Mouse (Mus musculus) gastrocnemius, adult 8-10 months (tissue): ENCODE data around the gene Zfhx3. TPM values are rescaled to one million over a fixed set of nuclear protein-coding genes. Genes with fewer than 3 reads are reported as not detected.

ENCODE experiments used
- DNase-seq, 2 experiments: peaks; one replicate each; pipeline ENCODE4 v3.0.0; 2022; ENCODE audit warnings: low spot score in 2 of 2
- total RNA-seq, 4 experiments: library from RNA; stranded (reverse); gene quantifications; 2 replicates each; pipeline ENCODE4 v1.2.4; 2022

The Zfhx3 gene
- total RNA-seq, 4 experiments from 2014 or later = 20.0 to 21.5 (median 21.0) TPM

DNA sequence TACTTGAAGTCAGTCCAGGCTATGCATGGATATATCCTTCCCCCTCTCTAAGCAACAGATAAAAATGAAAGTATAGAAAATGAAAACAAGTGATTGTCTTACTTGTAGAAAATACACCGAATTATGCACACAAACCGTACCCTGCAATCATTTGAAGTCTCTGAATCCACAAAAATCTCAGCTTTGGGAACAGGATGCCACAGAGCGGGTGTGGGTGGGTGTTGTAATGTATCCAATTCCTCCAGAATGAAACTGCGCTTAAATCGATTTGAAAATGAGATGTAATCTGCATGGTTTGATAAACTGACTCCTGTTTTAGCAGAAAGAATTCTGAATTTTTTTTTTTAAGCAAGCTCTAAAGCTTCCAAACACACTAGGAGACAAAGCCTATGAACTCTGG lies 297.1 kb downstream of the Zfhx3 start:
- no peak for DNase-seq

DNA sequence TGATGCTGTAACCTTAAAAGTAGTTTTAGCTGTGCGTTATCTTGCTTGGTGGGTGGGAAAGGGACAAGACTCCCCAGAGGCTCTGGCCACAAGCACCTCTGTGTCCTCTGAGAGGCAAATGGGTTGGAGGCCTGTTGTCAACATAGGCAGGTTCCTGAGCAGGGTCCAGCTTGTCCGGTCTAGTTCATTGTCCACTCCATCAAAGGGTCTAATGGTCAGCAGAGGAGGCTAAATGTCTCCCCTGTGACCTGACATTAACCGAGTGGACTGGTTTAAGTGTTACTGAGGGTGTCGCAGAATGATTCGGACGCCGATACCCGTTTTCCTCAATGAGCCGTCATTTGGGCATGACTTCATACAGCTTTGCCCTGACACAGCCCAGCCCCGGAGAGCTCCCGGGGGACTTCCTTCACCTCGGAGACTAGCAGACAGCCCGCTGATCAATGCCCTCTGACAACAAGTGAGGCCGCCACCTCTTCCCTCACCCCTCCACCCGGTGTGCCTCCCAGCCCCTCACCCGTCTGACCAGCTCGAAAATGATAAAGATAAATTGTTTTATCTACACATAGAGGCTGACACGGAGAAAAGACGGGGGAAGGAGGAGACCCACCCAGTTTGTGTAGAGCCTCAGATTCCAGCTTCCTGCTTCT lies 298.7 kb downstream of the Zfhx3 start:
- DNase-seq = no peak

DNA sequence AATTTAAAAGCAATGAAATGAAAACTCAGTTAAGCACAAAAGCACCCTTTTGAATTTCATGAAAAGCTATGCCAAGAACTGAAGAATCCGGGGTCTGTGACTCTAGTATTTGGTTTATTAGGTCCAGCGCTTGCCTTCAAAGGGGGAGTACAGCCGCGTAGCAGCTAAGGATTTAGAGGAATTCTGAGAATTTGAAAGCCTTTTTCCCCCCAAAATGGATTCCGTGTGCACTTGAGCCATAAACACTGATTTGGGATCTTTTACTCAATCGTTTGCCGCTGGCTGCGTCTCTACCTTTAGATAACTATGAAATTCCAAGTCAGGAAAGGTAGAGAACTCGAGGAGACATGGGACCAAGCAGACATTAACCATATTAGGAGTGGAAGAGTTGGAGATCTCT lies 300.8 kb downstream of the Zfhx3 start:
- no peak for DNase-seq

DNA sequence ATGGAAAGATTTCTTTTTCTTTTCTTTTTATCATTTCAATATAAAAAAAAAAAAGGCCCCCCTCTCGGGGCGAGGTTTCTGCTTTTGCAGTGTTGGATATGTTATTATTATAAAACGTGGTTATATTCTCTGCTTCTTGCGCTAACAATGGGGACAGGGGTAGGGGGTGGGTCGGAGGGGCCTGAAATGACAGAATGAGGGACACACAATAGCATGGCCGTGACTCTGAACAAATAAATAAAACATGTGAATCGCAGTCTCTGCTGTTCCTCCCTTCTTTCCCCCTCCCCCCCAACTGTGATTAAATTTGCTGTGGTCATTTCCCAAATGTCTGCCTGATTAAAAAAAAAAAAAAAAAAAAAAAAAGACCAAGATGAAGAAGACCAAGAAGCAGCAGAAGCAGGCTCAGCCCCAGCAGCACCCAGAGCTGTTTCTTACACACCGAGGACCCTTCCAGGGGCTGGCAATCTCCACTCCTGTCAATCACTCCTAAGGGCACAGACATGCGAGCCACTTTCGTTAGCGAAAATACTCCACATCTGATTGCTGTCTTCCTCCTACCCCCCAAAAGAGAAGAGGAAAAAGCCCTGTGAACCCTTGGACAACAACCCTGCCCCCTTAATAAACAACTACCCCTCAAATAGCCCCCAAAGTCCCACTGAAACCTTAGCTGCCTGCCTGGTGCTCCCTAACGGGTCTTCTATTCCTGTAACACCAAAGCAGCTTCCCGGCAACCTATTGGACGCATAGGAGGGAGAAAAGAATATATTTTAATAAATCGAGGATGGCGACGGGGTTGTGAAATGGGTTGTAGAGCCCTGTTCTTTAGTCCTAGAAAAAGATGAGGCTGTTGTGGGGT lies 302.4 kb downstream of the Zfhx3 start:
- no peak for DNase-seq

DNA sequence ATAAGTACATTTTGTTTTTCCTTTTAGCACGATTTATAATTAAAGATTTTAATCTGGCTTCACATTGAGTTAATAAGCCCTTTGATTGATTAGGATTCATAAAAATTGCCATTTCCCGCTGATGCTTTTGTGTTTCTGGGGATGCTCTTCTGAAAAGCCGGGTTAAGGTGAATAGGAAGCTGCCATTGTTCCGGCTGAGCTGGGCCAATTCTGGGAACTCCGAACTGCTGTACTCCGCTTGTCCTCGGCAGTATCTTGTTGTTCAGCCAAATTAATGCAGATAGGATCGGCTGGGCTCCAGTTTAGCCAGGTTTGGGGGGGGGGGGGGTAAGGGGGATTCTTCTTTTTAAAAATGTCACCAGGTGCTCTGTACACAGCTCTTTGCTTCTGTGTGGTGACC lies 303.1 kb downstream of the Zfhx3 start:
- DNase-seq = no peak

DNA sequence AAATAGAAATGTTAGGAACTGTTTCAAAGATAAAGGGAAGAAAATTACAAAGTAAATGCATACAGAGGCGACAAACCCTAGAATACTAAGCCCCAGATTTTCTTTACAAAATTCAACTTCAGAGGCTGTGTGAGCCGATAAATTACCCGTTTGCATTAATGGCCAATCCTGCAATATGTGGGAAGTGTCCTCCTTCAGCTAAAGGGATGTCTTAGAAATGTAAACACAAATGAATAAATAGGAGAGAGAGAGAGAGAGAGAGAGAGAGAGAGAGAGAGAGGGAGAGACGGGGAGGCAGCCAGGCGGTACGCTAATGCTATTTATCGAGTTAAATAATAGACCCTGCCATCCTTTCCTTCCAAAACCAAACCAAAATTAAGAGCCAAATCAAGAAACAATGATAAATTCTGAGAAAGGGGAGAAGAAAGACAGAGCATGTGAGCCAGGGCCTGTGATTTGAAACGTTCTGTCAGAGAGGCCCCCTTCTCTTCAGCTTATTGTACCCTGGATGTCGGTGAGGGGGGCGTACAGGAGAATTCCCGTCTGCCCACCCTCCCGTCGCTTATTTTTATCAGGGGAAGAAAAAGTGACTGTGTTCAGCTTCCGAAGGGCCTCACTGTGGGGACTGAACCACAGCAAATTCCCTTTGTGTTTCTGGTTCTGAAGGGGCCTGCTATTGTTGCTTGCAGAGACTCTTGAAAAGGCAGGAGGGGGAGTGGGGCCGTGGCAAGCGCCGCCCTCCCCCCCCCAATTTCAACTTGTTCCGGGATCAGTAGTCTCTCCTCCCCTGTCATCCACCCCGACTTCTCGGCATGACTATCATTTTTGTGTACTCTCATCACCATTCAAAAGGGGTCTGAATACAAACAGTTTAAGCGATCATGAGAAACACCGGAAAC lies 303.8 kb downstream of the Zfhx3 start:
- no peak for DNase-seq

DNA sequence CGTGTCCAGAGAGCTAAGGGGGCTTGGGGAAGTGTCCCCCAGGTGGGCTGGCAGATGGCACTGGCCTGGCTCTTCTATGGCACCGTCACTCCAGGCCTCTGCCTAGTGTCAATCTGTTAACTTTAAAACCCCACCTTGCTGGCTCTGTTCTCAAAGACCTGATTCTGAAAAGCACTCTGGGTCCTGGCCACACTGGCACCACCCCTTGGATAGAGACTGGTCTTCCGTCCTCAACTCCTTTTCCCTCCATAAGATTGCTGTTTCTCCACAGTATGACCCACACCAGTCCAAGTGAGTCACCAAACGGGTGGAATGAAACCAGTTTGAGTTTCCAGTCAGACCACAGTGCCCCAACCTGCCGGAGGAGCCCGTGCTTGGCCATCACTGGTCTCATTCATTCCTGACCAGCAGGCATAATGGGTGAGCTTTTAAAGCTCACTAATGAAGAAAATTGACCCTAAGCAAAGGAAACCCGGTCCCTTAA lies 304.5 kb downstream of the Zfhx3 start:
- DNase-seq = no peak

DNA sequence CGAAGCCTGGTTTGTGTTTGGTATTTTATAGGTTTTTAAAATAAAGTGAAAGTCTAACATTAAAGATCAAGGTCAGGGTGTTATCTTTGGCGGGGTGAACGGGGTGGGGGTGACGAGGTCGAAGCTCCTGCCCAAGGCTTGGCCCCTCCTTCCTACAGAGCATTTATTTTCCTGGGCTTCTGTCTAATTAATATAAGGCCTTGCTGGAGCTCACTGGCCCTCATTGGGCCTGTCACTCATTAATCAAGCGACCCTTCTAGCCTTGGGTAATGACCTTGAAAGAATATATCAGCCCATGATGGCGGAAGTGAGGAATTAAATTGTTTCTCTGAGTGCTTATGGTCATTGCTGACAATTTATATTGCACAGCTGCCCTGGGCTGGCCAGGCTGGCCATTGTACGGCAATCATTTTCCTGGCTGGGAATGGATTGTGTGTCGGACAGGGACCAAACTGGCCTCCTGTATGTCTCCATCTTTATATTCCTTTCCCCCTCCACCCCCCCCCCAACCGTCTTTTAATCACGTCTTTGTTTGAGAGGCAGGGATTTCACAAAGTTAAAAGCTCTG lies 322.2 kb downstream of the Zfhx3 start:
- no peak for DNase-seq

DNA sequence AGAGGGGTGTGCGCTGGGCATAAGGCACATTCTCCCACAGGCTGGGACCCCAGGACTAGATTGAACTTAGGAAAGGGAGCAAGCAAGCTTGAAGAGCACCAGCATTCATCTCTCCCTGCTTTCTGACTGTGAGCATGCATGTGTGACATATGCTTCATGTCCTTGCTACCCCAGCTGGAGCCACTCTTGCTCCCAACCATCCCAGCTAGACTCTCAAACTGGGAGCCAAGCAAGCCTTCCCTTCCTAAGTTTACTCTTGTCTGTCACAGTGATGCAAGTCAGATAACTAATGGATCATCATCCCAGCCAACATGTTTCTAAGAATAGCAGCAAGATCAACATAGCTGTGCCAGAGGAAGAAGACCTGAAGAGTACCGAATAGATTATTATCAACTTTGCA lies 335.5 kb downstream of the Zfhx3 start:
- no peak for DNase-seq

DNA sequence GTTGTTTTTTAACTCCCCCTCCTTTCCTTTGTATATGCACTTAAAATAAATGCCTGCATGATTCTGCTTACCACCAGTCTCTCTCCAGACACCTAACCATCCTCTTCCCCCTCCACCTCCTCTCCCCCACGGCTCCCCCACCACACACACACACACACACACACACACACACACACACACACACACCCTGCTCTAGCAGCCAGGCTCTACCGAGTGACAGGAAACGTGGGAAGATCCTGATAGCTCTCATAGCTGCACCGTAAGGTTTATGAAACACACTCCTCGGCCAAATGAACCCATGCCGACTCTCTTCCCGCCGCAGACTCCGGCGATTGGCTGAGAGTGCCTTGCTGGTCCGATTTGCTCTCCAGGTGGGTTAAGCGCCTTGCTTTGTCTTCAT lies 339.5 kb downstream of the Zfhx3 start:
- no peak for DNase-seq

DNA sequence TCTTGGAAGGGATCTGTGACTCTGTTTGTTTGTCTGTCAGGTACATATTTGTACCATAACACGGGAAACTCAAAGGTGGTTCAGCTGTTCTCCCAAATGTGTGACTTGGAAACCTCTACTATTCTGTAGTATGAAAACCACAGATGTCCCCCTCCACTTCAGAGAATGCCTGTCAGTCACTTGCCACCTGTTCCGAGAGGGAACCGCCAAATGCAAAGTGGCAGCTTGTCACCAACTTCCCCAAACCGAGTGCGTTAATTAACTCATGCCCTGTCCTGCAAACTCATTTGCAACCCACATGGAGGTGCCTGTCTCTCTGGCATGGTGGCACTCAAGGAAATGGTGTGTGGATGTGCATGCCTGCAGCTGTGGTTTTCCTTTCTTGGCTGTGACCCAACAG lies 343.7 kb downstream of the Zfhx3 start:
- no peak for DNase-seq

DNA sequence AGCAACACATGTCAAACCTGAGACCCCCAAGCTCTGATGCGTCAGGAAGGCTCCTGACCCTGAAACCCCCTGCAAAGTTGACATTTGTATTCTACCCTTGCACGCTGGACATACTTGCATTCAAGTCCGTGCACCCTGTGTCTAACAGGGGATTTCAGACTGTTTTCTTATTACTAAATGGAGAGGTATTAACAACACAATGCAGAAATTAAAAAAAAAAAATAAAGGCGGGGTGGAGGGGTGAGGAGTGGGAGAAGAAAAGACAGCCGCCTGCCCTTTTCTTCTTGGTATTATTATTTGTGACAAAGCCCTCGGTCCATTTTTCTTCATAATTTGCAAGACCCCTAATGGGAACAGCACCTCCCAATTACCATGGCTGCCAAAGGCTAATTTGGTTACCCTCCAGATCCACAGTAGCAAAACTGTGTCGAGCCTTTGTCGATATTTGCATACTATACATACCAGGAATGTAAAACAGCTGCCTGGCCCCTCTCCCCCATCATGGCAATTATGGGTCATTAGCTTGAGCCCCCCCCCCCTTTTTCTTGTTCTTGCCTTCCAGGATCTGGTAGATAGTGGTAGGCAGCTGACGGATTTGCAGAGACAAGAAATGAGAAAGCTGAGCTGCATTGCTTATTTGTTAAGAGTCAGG lies 358.6 kb downstream of the Zfhx3 start:
- no peak for DNase-seq

DNA sequence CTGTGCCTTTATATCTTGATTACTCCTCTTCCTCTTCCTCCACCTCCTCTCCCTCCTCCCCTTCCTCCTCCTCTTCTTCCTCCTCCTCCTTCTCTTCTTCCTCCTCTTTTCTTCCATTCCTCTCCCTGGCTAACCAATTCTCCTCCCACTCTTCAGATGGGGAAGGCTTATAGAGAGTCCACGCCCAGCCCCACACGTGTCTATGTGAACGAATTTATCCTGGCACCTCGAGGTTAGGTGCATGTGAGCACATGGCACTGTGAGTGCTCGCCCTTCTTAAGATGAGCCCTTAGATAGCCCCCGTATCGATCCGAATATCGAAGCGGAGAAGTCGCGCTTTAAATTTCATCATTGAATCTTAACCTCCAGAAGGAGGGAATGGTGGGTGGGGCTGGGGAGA lies 359.2 kb downstream of the Zfhx3 start:
- DNase-seq = no peak

DNA sequence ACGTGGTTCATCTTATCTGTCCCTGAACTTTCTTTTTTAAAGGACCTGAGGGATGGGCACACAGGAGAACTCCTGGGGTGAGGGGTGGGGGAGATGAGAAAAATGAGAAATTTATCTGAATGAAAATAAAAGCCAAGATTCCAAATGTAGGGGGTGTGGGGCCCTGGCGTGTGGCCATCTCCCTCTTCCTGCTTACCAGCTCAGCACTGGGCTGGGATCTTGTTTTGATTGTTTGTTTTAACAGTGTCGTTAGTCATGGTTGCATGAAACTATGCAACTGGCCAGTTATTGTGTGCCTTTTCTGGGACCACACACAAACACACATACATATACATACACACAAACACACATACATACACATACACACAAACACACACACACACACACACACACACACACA lies 362.9 kb downstream of the Zfhx3 start:
- DNase-seq = no peak

DNA sequence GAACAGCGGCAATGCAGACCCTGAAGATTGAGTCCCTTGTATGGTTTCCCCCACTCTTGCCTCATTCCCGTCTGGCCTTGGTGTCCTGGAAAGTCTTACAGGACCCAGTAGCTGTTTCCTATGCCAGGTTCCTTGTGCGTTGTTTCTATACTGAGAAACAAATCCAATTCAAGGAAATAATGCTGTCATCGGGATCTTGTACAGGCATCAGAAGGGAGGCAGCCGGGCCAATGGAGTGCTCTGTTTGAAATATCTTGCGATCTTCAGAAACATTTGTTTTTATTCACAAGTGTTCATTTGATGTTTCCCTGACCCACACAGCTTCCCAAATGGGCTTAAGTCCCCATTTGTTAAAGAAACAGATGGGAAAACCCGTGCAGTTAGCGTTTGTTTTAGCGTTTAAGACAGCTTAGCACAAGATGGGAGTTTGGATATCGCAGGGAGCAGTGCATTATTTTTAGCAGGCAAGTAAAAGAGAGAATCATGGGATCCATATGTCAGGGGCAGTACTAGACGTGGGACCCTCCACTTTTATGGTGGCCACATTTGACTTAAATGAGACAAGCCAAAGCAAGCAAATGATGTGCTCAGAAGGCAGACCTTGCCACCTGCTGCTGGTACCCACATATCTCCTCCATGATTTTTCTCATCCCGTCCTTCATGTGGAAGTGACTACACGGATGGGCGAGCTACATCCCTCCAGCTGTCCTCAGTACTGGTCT lies 367.2 kb downstream of the Zfhx3 start:
- no peak for DNase-seq

DNA sequence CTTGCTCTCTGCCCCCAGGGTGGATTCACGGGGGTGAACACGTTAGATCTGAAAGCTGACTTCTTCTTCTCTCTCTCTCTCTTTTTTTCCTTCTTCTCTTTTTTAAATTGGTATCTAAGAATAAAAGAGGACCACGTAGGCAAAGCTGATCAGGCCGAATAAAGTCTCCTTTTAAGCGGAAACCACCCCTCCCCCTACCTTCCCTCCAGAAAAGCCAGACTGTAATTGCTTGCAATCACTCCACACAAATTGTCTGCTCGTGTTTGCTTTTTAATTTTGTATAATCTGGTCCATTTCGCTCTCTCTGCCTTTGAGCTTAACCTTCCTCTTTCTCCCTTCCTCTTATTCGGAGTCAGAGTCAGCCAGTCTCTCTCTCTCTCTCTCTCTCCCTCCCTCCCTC lies 372.6 kb downstream of the Zfhx3 start:
- no peak for DNase-seq

DNA sequence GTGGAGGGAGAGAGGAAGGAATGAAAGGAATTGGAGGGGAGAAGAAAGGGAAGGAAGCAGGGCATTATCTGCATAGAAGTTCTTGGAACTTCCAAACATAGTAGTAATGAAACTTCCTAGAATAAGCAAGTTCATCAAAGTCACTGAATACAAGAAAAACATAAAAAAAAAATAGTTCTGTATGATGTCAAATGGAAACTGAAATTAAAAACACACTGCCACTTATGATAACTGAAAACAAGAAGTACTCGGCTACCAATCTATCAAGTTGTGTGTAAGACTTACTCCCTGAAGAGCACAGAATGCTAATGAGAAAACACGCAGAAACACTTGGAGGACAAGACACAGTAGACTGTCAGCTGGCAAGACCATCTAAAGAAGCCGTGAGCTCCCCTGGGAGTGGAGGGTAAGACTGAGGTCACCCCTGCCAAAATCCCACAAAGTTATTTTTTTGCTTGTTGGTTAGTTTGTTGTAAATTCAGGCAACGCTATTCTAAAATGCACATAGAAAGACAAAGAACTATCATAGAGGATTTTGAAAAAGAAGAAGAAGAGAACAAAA lies 375.2 kb downstream of the Zfhx3 start:
- DNase-seq = no peak

DNA sequence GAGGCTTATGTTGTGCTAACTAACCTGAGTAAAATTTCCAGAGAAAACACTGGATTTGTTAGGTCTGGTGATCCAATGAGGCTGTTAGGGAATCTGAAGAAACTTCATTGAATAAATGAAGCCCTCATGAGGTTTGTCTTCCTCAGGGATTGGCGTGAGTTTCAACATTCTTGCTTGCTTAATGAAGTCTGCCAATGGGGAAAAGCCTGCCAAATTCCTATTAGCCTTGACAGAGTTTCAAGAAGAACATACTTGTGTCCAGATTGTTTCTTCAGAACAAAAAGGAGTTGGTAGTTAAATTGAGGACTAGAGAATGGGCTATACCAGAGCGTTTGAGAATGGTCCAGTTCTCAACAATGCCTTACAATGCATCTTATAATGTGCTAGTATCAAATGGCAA lies 385.3 kb downstream of the Zfhx3 start:
- no peak for DNase-seq

DNA sequence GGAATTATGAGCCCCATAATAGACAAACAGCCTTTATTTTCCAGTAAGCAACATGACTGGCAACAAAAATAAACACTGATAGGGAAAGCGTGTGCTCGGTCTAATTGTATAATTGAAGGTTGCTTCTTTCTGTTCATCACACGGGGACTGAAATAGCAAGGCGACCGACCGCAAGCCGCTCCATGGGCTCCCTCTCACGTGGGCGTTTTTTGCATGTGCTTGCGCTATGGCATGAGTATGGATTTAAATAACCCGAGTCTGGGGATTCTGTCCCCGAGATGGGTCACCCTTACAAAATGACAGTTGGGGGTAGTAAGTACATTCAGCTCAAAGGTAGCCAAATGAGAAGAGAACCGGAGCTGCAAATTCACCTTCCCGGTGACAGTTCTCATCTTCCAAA lies 405.9 kb downstream of the Zfhx3 start:
- DNase-seq = no peak

DNA sequence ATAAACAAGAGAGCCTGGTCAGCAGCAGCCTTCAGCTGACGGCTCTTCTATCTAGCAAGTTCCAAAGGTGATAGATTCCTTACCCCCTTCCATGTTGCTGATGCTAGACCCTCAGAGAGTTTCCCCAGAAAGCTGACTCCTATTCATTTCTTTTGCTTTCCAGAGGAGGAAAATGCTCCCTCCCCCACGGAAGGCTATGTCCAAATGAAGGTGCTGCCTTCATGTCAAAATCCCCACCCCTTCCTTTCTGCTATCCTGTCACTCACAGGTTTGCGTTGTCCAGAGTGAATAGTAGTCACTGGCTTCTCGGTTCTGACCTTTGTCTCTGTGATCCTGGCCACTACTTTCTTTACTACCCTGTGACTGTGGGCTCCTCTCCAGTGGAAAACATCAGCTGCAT lies 406.3 kb downstream of the Zfhx3 start:
- DNase-seq = no peak
